Mouse (Mus musculus): ENCODE data around the gene Pank3. TPM values are rescaled to one million over a fixed set of nuclear protein-coding genes. Genes with fewer than 3 reads are reported as not detected.
"Not testable (repeated sequence)": the region's sequence is repeated elsewhere in the genome, so short reads cannot be mapped to it uniquely, and the experiment has no call there.

Pank3 gene
- polyA plus RNA-seq, 1 experiment from 2014 or later: 39.6 TPM

DNA sequence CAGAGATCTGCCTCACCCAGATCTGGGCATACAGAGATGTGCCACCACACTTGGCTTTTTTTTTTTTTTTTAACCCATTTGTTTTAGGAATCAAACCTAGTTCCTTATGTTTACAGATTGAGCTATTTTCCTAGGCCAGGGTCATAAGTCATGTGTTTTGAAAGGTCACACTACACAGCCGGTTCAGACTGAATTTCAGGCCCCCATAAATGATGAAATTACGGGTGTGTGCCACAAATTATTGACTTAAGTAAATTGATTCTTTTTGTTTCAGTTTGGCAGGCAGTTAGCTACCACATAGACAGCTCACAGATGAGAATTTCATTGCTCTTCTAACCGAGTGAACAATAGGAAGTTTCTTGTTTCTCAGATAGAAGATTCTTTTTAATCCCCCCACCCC, 14.7 kb downstream of the Pank3 start:
- WGBS: 58% methylated on average over 3 of the region's 3 CpGs

DNA sequence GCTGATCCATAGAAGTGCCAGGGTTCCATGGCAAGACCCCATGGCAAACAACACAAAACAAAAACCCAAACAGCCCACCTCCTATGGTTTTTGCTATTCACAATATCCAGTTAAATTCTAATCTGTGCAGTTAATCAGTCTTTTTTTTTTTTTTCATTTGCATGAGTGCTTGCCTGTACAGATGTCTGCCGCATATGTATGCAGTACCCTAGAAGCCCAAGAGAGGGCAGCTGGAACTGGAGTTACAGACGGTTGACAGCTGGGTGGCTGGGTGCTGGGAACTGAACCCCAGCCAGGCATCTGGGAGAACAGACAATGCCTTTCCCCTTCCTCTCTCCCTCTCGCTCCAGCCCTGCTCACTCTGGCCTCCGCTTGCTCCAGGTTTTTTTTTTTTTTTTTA, 15.3 kb downstream of the Pank3 start:
- Histone ChIP-seq H3K9me3 (ENCODE audit: control insufficient read depth) (no peaks in the 10 kb centered on the region), H3K4me2 (replicated peaks; ENCODE audit: low read depth) (no peak overlapping the region), H3K36me3 (ENCODE audit: control insufficient read depth, insufficient read depth) (peaks cover 45% of the 10 kb centered on the region), H3K4me1 (replicated peaks; ENCODE audit: control insufficient read depth, insufficient read depth, low read length) (0 out of 2 replicates have a peak, but pooled peaks cover 3% of the 10 kb centered on the region), H3K27ac (ENCODE audit: low read depth, low read length) (0 out of 2 replicates have a peak overlapping the region, but pooled peaks have one; percentile 30), H3K9ac (ENCODE audit: low read depth, low read length) (no peak overlapping the region), H3K4me3 (ENCODE audit: low read depth, low read length) (no peak overlapping the region), H3K27me3 (replicated peaks; ENCODE audit: control insufficient read depth, insufficient read depth, low read length) (no peaks in the 10 kb centered on the region)
- WGBS: 93% methylated on average over 4 of the region's 4 CpGs
- no peak for TF ChIP-seq CTCF (IDR thresholded peaks at IDR 0.05; ENCODE audit: low read depth)
- ATAC-seq: no peak

More for the DNA sequence above, 14.7 kb downstream of the Pank3 start:
- Histone ChIP-seq H3K36me3 (ENCODE audit: control insufficient read depth, insufficient read depth) (peaks cover 46% of the 10 kb centered on the region), H3K4me2 (replicated peaks; ENCODE audit: low read depth) (no peak overlapping the region), H3K4me3 (ENCODE audit: low read depth, low read length) (no peak overlapping the region), H3K27ac (ENCODE audit: low read depth, low read length) (peak overlapping the region; percentile 30; the same call in 1 of the 2 replicates), H3K27me3 (replicated peaks; ENCODE audit: control insufficient read depth, insufficient read depth, low read length) (no peaks in the 10 kb centered on the region), H3K9me3 (ENCODE audit: control insufficient read depth) (no peaks in the 10 kb centered on the region), H3K4me1 (replicated peaks; ENCODE audit: control insufficient read depth, insufficient read depth, low read length) (0 out of 2 replicates have a peak, but pooled peaks cover 3% of the 10 kb centered on the region), H3K9ac (ENCODE audit: low read depth, low read length) (no peak overlapping the region)
- TF ChIP-seq CTCF (IDR thresholded peaks at IDR 0.05; ENCODE audit: low read depth): no peak
- ATAC-seq: no peak

DNA sequence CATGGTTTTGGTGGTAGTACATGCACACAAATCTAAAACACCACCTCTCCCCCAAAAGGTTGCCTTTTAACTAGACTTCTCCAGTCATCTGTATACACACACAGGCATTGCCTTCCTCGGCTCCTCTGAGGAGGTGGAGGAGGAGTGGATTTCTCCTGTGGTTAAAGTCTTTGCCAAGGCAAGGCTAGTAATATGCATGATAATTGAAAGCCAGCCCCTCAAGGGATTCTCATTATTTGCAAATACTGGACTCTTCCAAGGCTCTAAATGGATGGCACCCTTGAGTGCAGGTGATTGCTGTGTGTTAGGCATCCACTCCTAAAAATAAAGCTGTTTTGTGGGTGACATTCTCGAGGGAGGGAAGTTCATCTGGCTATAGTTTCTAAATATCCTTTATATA, 19.2 kb downstream of the Pank3 start:
- Histone ChIP-seq H3K36me3 (ENCODE audit: control insufficient read depth, insufficient read depth) (peaks cover 43% of the 10 kb centered on the region), H3K9ac (ENCODE audit: low read depth, low read length) (no peak overlapping the region), H3K27me3 (replicated peaks; ENCODE audit: control insufficient read depth, insufficient read depth, low read length) (no peaks in the 10 kb centered on the region), H3K27ac (ENCODE audit: low read depth, low read length) (no peak overlapping the region), H3K4me1 (replicated peaks; ENCODE audit: control insufficient read depth, insufficient read depth, low read length) (no peaks in the 10 kb centered on the region), H3K4me2 (replicated peaks; ENCODE audit: low read depth) (no peak overlapping the region), H3K9me3 (ENCODE audit: control insufficient read depth) (no peaks in the 10 kb centered on the region), H3K4me3 (ENCODE audit: low read depth, low read length) (no peak overlapping the region)
- no peak for ATAC-seq
- WGBS: 77% methylated on average over 2 of the region's 2 CpGs
- no peak for TF ChIP-seq CTCF (IDR thresholded peaks at IDR 0.05; ENCODE audit: low read depth)

DNA sequence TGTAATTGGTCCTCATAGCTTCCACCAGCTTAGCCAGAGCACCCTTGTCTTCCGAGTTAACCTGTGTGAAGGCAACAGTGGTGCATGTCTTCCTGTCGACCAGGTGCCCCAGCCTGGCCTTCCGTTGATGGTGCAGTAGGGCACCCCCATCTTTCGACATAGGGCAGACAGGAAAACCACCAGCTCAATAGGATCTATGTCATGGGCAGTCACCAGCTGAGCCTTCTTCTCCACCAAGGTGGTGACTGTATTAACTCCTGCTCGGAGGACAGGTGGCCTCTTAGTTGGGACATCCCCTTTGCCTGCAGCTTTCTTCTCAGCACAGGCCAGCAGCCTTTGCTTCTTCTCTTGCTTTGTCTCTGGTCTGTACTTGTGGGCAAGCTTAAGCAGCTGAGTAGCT, 23.5 kb downstream of the Pank3 start:
- H3K4me3 ChIP-seq (ENCODE audit: low read depth, low read length); H3K27ac ChIP-seq (ENCODE audit: low read depth, low read length); H3K4me2 ChIP-seq (replicated peaks; ENCODE audit: low read depth); ATAC-seq; H3K9ac ChIP-seq (ENCODE audit: low read depth, low read length); H3K4me1 ChIP-seq (replicated peaks; ENCODE audit: control insufficient read depth, insufficient read depth, low read length); H3K9me3 ChIP-seq (ENCODE audit: control insufficient read depth): not testable (repeated sequence)
- H3K36me3 ChIP-seq (ENCODE audit: control insufficient read depth, insufficient read depth): peaks cover 22% of the 10 kb centered on the region
- H3K27me3 ChIP-seq (replicated peaks; ENCODE audit: control insufficient read depth, insufficient read depth, low read length): peaks cover 24% of the 10 kb centered on the region
- 76% methylated on average over 5 of the region's 5 CpGs for WGBS

DNA sequence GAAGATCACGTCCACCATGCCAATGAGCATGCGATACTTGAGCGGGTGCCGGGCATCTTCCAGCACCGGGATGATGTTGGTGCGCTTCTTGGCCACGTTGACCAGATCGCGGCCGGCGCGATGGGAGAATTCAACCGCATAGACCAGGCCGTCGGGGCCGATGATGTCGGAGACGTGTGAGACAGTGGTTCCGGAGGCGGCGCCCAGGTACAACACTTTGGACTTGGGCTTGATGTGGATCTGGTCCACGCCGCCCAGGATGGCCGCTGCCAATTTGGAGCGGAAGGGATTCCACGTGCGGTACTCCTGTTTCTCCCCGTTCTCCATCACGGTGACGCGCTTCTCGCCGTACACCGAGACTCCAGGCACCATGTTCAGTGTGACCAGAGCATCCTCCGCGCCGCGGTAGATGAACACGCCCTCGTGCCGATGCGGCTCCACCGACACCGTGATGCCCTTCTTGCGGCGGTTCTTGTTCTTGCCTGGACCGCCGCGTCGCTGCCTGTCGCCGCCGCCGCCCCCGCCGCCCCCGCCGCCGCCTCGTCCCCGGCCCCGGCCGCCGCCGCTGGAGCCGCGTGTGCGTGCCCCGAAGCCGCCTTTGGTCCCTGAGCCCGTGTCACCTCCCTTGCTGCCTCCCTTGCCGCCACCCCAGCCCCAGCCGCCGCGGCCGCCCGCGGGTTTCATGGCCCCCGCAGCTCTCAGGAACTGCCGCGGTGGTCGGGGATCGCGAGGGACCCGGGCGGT, 28.6 kb downstream of the Pank3 start:
- no peak overlapping the region for H3K9ac ChIP-seq (ENCODE audit: low read depth, low read length)
- no peak for TF ChIP-seq CTCF (IDR thresholded peaks at IDR 0.05; ENCODE audit: low read depth)
- H3K4me3 ChIP-seq (ENCODE audit: low read depth, low read length): peak overlapping the region; percentile 30
- peaks cover 44% of the 10 kb centered on the region for H3K27me3 ChIP-seq (replicated peaks; ENCODE audit: control insufficient read depth, insufficient read depth, low read length)
- H3K9me3 ChIP-seq (ENCODE audit: control insufficient read depth): no peaks in the 10 kb centered on the region
- H3K36me3 ChIP-seq (ENCODE audit: control insufficient read depth, insufficient read depth): no peaks in the 10 kb centered on the region
- ATAC-seq: no peak
- no peak overlapping the region for H3K27ac ChIP-seq (ENCODE audit: low read depth, low read length)
- H3K4me1 ChIP-seq (replicated peaks; ENCODE audit: control insufficient read depth, insufficient read depth, low read length): no peaks in the 10 kb centered on the region
- WGBS: 7% methylated on average over 68 of the region's 86 CpGs
- H3K4me2 ChIP-seq (replicated peaks; ENCODE audit: low read depth): peak overlapping the region; percentile 53

DNA sequence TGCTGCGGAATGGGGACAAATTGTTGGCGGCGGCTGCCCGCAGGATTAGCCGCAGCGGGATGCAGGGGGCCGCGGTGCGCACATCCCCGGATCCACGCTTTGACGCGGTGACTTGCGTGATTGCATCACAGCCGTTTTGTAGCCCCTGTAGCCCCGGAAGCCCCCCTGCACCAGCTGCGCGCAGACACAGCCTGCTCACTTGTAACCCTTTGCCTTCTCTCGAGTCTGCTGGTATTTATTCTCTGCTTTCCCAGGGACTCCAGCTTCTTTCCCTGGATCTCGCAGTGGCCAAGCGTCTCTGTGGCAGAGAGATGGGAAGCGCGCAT, 29.2 kb downstream of the Pank3 start:
- ATAC-seq: no peak
- TF ChIP-seq CTCF (IDR thresholded peaks at IDR 0.05; ENCODE audit: low read depth): no peak
- Histone ChIP-seq H3K9ac (ENCODE audit: low read depth, low read length) (no peak overlapping the region), H3K4me2 (replicated peaks; ENCODE audit: low read depth) (peak overlapping the region; percentile 53), H3K4me3 (ENCODE audit: low read depth, low read length) (peak overlapping the region; percentile 30), H3K9me3 (ENCODE audit: control insufficient read depth) (no peaks in the 10 kb centered on the region), H3K36me3 (ENCODE audit: control insufficient read depth, insufficient read depth) (no peaks in the 10 kb centered on the region), H3K27me3 (replicated peaks; ENCODE audit: control insufficient read depth, insufficient read depth, low read length) (peaks cover 44% of the 10 kb centered on the region), H3K4me1 (replicated peaks; ENCODE audit: control insufficient read depth, insufficient read depth, low read length) (no peaks in the 10 kb centered on the region), H3K27ac (ENCODE audit: low read depth, low read length) (no peak overlapping the region)
- WGBS: 5% methylated on average over 23 of the region's 23 CpGs
